Mouse (Mus musculus): ENCODE measurements around the gene Cobl. TPM values are rescaled to one million over a fixed set of nuclear protein-coding genes. Genes with fewer than 3 reads are reported as not detected.

Gene Cobl
- total RNA-seq, 2 experiments from 2014 or later: 9.9 to 12.4 TPM

- DNase-seq (ENCODE audit: low spot score in 2 of 2): no peak
These were observed 232.6 kb downstream of the Cobl start for GRCm38 (mm10) chr11:12232041-12232742.

- peak in 1 of 2 experiments; percentile 6 for DNase-seq (ENCODE audit: low spot score in 2 of 2)
These were observed 233.2 kb downstream of the Cobl start for GRCm38 (mm10) chr11:12231481-12232035.

GRCm38 (mm10) chr11:12229411-12229810 is 235.3 kb downstream of the Cobl start:
- DNase-seq (ENCODE audit: low spot score in 2 of 2): no peak

GRCm38 (mm10) chr11:12227343-12227742 is 237.4 kb downstream of the Cobl start:
- DNase-seq (ENCODE audit: low spot score in 2 of 2): no peak

GRCm38 (mm10) chr11:12219594-12220530 is 244.9 kb downstream of the Cobl start:
- DNase-seq (ENCODE audit: low spot score in 2 of 2): no peak

GRCm38 (mm10) chr11:12216897-12217296 is 247.9 kb downstream of the Cobl start:
- no peak for DNase-seq (ENCODE audit: low spot score in 2 of 2)

GRCm38 (mm10) chr11:12215582-12215981 is 249.2 kb downstream of the Cobl start:
- DNase-seq (ENCODE audit: low spot score in 2 of 2): no peak

DNA sequence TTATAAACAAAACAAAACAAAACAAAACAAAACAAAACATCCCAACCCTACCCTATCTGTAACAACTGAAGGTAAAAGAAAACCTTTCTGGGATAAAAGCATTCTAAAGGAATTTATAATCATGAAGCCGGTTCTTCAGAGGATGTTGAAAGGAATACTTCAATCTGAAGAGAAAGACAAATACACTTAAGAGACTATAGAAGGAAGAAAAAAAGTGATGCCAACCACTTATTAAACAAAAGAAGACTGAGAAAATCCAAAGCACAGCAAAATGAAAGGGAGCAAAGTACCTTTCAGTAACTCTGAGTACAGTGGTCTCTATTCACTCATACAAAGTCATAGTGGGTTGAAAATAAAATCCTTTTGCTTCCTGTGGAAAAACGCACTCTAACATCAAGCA is 256.2 kb downstream of the Cobl start:
- DNase-seq (ENCODE audit: low spot score in 2 of 2): no peak

GRCm38 (mm10) chr11:12205201-12206161 is 259.3 kb downstream of the Cobl start:
- DNase-seq (ENCODE audit: low spot score in 2 of 2): no peak

- DNase-seq (ENCODE audit: low spot score in 2 of 2): no peak
These were observed 265.3 kb downstream of the Cobl start for GRCm38 (mm10) chr11:12199441-12199840.

- DNase-seq (ENCODE audit: low spot score in 2 of 2): no peak
These were observed 265.9 kb downstream of the Cobl start for GRCm38 (mm10) chr11:12198700-12199349.

DNA sequence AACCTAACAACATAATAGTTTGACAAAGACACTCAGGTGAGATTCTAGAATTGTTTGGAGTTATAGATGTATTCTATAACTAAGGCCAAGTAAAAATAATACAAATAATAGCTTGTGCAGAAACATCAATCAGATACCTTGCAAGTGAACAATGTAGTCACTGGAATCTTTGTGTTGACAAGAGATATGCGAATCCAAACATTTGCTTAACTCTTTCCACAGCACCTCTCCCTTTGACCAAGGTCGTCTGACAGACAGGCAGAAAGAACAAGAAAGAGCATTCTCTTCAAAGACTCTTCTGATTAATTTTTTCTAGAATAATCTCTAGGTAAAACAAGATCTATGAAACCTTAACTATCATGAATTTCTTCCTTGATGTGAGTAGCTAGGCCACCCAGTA is 266.7 kb downstream of the Cobl start:
- no peak for DNase-seq (ENCODE audit: low spot score in 2 of 2)

DNA sequence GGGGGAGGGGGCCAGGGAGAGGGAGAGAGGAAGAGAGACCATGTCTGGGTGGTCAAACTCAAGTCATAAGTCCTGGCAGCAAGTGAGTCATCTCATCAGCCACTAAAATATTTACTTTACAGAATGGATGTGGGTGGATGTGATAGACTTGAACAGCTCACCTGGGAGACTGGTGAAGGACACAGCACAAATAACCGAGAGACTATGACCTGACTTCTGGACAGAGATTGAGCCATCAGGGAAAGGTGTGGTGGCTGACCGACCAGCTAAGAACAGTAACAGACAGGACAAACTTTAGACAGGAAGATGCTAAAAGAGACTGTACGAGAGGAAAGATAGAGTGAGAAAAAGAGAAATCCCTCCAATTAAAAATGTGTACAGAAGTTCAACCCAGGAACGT is 267.2 kb downstream of the Cobl start:
- DNase-seq (ENCODE audit: low spot score in 2 of 2): no peak

DNA sequence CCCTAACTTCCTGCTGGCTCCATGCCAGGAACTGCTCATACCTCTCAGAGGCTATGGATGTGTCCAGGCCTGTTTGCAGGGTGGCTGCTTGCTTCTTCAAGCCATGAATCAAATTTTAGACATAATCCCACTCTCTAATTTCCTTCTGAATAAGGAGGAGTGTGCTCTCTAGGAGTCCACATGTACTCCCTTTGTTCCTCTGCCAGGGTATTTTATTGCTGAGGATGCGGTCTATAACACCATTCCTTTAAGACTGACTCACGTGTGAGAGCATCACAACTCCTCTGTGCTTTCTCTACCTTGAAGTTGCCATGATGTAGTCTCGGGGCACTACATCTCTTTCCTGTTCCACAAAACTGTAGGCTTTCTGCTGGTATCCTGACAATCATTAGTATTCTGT is 269.4 kb downstream of the Cobl start:
- DNase-seq (ENCODE audit: low spot score in 2 of 2): no peak

- DNase-seq (ENCODE audit: low spot score in 2 of 2): no peak
These were observed 271.4 kb downstream of the Cobl start for GRCm38 (mm10) chr11:12193369-12193768.

GRCm38 (mm10) chr11:12191386-12191785 is 273.4 kb downstream of the Cobl start:
- DNase-seq (ENCODE audit: low spot score in 2 of 2): no peak

DNA sequence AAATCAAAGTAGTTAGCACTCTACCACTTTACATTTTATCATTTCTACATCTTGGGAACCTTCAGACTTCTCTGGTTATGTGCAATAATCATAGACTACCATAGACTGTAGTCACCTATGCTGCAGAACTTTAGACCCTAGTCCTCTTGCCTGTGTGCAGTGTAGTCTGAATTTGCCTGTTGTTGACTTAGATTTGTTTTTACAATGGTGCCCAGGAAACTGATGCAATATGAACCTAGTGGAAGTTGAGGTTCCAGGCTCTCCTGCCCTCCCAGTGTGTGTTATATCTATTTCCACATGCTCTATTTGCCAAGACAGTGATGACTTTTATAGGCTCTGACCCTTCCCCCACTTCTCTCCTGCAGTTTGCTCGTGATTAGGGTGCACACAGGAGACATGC is 274.3 kb downstream of the Cobl start:
- DNase-seq (ENCODE audit: low spot score in 2 of 2): no peak
